Mouse (Mus musculus) hindbrain, embryonic 15.5 days (tissue): ENCODE data around the gene Plekhm2. TPM values are rescaled to one million over a fixed set of nuclear protein-coding genes. Genes with fewer than 3 reads are reported as not detected.
A peak's percentile ranks its signal among the peaks of the same experiment; 100 is the strongest.

Experiments used
- ATAC-seq: fragments of 200-750 bp; cut with Nextera tagmentation; 2 replicates; pipeline ENCODE4 v1.8.0; 2017; ENCODE audit warnings: low read depth, moderate number of reproducible peaks, moderate TSS enrichment; ENCODE audit not compliant: low FRiP score
- H3K27ac ChIP-seq: fragments of 300-500 bp; sonication (generic); replicated peaks from 2 replicates; pipeline ENCODE4 v1.5.1; 2015; ENCODE audit warnings: mild to moderate bottlenecking, inconsistent platforms
- H3K27me3 ChIP-seq: fragments of 300-500 bp; sonication (generic); 2 replicates; pipeline ENCODE4 v1.6.1; 2015; ENCODE audit warnings: control low read depth, inconsistent platforms
- H3K36me3 ChIP-seq: fragments of 300-500 bp; sonication (generic); 2 replicates; pipeline ENCODE4 v1.6.1; 2015; ENCODE audit warnings: control low read depth, inconsistent platforms
- H3K4me1 ChIP-seq: fragments of 300-500 bp; sonication (generic); replicated peaks from 2 replicates; pipeline ENCODE4 v1.6.1; 2015; ENCODE audit warnings: control low read depth, inconsistent platforms
- H3K4me2 ChIP-seq: fragments of 300-500 bp; sonication (generic); 2 replicates; pipeline ENCODE4 v1.6.1; 2015; ENCODE audit warnings: moderate library complexity, mild to moderate bottlenecking, inconsistent platforms
- H3K4me3 ChIP-seq: fragments of 300-500 bp; sonication (generic); 2 replicates; pipeline ENCODE4 v1.5.1; 2015; ENCODE audit warnings: mild to moderate bottlenecking, inconsistent platforms
- H3K9ac ChIP-seq: fragments of 300-500 bp; sonication (generic); 2 replicates; pipeline ENCODE4 v1.6.1; 2015; ENCODE audit warnings: inconsistent platforms
- H3K9me3 ChIP-seq: fragments of 300-500 bp; sonication (generic); 2 replicates; pipeline ENCODE4 v1.6.1; 2016; ENCODE audit warnings: control low read depth, inconsistent platforms
- WGBS: fragments of 180-500 bp; shearing (Covaris S2); methylation state at CpG from one replicate; pipeline ENCODE4 v1.1.7; 2015; 5-methylcytosine and 5-hydroxymethylcytosine counted together
- polyA plus RNA-seq: library from polyadenylated mRNA; unstranded; fragments of >200 nt; fragmentation: Nextera tagmentation; extraction: Ambion mirVana; gene quantifications from 2 replicates; pipeline ENCODE4 v1.2.1, GENCODE M21; 2015

The Plekhm2 gene
- polyA plus RNA-seq, 1 experiment from 2014 or later: 9.9 TPM

DNA sequence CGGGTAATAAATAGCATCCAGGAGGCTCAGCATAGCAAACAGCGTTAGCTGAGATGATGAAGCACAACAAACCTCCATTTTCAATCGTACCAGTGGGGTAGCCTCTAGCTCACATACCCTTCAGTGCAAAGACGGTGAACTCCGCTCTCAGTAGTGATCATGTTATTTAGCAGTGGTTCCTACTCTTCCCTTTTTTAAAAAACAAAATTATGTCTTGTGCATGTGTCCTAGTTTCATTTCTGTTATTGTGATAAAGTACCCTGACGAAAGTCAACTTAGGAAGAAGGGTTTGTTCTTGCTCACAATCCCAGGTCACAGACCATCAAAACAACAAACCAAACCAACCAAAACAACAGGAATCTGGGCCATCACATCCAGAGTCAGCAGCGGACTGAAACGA, 18.7 kb downstream of the Plekhm2 start:
- Histone ChIP-seq H3K27ac (no peak overlapping the region), H3K27me3 (no peaks in the 10 kb centered on the region), H3K9me3 (no peaks in the 10 kb centered on the region), H3K4me3 (no peak overlapping the region), H3K4me1 (peaks cover 28% of the 10 kb centered on the region), H3K4me2 (no peak overlapping the region), H3K36me3 (peaks cover 12% of the 10 kb centered on the region), H3K9ac (no peak overlapping the region)
- WGBS: 93% methylated on average over 8 of the region's 8 CpGs
- ATAC-seq: no peak

DNA sequence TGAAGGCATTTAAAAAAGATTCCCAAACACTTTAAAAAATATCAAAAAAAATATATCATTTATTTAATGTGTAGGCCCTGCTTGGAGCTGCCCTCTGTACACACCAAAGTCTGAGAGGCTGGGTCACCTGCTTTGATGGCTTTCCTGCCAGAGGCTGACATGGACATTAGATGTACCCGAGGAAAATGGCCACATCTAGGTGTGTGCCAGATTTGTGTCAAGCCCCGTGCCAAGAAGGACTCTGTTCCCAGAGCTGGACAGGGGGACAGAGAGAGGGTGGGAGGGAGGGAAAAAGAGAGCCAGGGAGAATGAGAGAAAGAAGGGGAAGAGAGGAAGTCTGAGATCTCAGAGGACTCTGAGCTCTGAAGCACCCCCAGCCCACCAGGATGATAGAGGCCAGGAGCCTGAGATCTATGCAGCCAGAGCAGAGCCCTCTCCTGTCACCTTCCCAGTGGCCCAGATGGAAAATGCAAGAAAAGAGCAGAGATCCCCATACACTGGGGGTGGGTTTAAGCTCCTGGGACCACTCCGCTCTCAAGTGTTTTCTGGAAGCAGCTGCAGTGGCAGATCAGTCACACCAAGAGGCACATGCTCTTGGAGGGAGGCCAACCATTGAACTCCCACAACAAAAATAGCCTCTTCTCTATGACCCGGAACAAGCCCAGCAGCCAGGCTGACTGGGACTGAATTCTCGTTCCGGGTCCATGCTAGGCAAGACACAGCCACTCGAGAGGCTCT, 21.4 kb downstream of the Plekhm2 start:
- Histone ChIP-seq H3K4me1 (peaks cover 24% of the 10 kb centered on the region), H3K9ac (no peak overlapping the region), H3K4me2 (peak overlapping the region; percentile 15; the same call in 1 of the 2 replicates), H3K27ac (peak overlapping the region; percentile 86), H3K9me3 (no peaks in the 10 kb centered on the region), H3K36me3 (peaks cover 26% of the 10 kb centered on the region), H3K27me3 (no peaks in the 10 kb centered on the region), H3K4me3 (no peak overlapping the region)
- peak; percentile 84 for ATAC-seq
- WGBS: 38% methylated on average over 7 of the region's 7 CpGs

- H3K9ac ChIP-seq: no peak overlapping the region
- H3K4me3 ChIP-seq: no peak overlapping the region
- no peak for ATAC-seq
- peaks cover 34% of the 10 kb centered on the region for H3K36me3 ChIP-seq
- WGBS: 91% methylated on average over 25 of the region's 25 CpGs
- H3K4me2 ChIP-seq: no peak overlapping the region
- H3K9me3 ChIP-seq: no peaks in the 10 kb centered on the region
- peaks cover 24% of the 10 kb centered on the region for H3K4me1 ChIP-seq
- peak overlapping the region; percentile 86 for H3K27ac ChIP-seq
- H3K27me3 ChIP-seq: no peaks in the 10 kb centered on the region
Observed at GRCm38 (mm10) chr4:141641961-141642811, 22.5 kb downstream of the Plekhm2 start.

DNA sequence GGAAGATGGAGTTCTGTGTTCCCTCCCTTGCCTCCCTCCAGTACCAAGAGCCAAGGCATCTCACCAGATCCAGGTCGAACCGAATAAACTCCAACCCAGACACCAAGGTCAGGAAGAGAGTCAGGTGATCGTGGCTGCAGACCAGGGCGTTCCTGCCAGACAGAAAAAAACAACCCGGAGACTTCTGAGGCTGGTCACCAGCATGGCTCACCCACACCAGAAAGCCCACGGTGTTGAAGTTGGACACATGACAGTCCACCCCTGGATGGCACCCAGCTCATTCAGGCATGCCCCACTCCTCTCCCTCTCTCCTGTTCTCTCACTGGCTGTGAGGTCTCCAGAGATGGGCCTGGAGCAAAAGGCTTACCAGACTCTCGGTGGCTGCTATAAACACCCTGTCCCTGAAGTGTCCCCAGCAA, 23.3 kb downstream of the Plekhm2 start:
- H3K4me2 ChIP-seq: no peak overlapping the region
- WGBS: 87% methylated on average over 7 of the region's 7 CpGs
- no peak overlapping the region for H3K27ac ChIP-seq
- H3K4me1 ChIP-seq: peaks cover 24% of the 10 kb centered on the region
- no peak for ATAC-seq
- H3K27me3 ChIP-seq: no peaks in the 10 kb centered on the region
- H3K9me3 ChIP-seq: no peaks in the 10 kb centered on the region
- H3K36me3 ChIP-seq: peaks cover 42% of the 10 kb centered on the region
- no peak overlapping the region for H3K9ac ChIP-seq
- H3K4me3 ChIP-seq: no peak overlapping the region

- no peak for ATAC-seq
- H3K27ac ChIP-seq: no peak overlapping the region
- no peaks in the 10 kb centered on the region for H3K27me3 ChIP-seq
- no peak overlapping the region for H3K4me2 ChIP-seq
- H3K36me3 ChIP-seq: peaks cover 48% of the 10 kb centered on the region
- 71% methylated on average over 11 of the region's 11 CpGs for WGBS
- no peak overlapping the region for H3K9ac ChIP-seq
- no peak overlapping the region for H3K4me3 ChIP-seq
- H3K9me3 ChIP-seq: no peaks in the 10 kb centered on the region
- H3K4me1 ChIP-seq: peaks cover 24% of the 10 kb centered on the region
Observed at GRCm38 (mm10) chr4:141639474-141639873, 25.2 kb downstream of the Plekhm2 start.

- WGBS: 94% methylated on average over 5 of the region's 5 CpGs
- H3K36me3 ChIP-seq: peaks cover 63% of the 10 kb centered on the region
- no peak overlapping the region for H3K4me2 ChIP-seq
Observed at GRCm38 (mm10) chr4:141636693-141637092, 28.0 kb downstream of the Plekhm2 start.

GRCm38 (mm10) chr4:141635991-141636390, 28.7 kb downstream of the Plekhm2 start:
- Histone ChIP-seq H3K4me2 (no peak overlapping the region), H3K4me1 (no peaks in the 10 kb centered on the region), H3K27me3 (no peaks in the 10 kb centered on the region), H3K9me3 (no peaks in the 10 kb centered on the region), H3K27ac (no peak overlapping the region), H3K9ac (no peak overlapping the region), H3K4me3 (no peak overlapping the region), H3K36me3 (peaks cover 63% of the 10 kb centered on the region)
- no peak for ATAC-seq
- 91% methylated on average over 9 of the region's 9 CpGs for WGBS

More at GRCm38 (mm10) chr4:141636693-141637092, 28.0 kb downstream of the Plekhm2 start:
- H3K4me1 ChIP-seq: no peaks in the 10 kb centered on the region
- no peak for ATAC-seq
- no peak overlapping the region for H3K4me3 ChIP-seq
- H3K9ac ChIP-seq: no peak overlapping the region
- H3K27me3 ChIP-seq: no peaks in the 10 kb centered on the region
- no peaks in the 10 kb centered on the region for H3K9me3 ChIP-seq
- no peak overlapping the region for H3K27ac ChIP-seq

- Histone ChIP-seq H3K4me3 (no peak overlapping the region), H3K27me3 (no peaks in the 10 kb centered on the region), H3K9me3 (no peaks in the 10 kb centered on the region), H3K36me3 (peaks cover 77% of the 10 kb centered on the region), H3K4me1 (no peaks in the 10 kb centered on the region), H3K27ac (no peak overlapping the region), H3K9ac (no peak overlapping the region), H3K4me2 (no peak overlapping the region)
- WGBS: 93% methylated on average over 21 of the region's 21 CpGs
- ATAC-seq: no peak
Observed at GRCm38 (mm10) chr4:141632111-141632873, 32.4 kb downstream of the Plekhm2 start.

GRCm38 (mm10) chr4:141631250-141631649, 33.4 kb downstream of the Plekhm2 start:
- H3K27ac ChIP-seq: no peak overlapping the region
- H3K4me3 ChIP-seq: no peak overlapping the region
- ATAC-seq: no peak
- 96% methylated on average over 20 of the region's 20 CpGs for WGBS
- peaks cover 77% of the 10 kb centered on the region for H3K36me3 ChIP-seq
- H3K9ac ChIP-seq: no peak overlapping the region
- no peaks in the 10 kb centered on the region for H3K9me3 ChIP-seq
- H3K4me2 ChIP-seq: no peak overlapping the region
- no peaks in the 10 kb centered on the region for H3K4me1 ChIP-seq
- no peaks in the 10 kb centered on the region for H3K27me3 ChIP-seq

DNA sequence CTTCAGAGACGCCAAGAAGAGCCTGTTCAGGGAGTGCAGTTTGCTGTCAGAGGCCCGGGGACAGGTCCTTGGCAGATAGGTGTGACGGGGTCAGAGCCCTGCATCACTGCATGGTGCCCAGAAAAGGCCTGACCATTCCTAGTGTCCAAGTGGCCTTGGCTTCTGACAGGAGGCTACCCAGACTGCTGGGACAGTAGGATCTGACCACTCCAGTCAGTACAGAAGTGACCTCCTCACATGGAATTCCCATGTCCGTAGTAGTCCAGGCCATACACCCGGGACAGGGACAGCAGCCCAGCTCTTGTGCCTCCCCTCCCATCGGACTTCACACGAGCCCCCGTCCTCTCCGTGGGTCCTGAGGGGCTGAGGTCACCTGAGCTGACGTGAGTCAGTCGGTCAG, 34.7 kb downstream of the Plekhm2 start:
- Histone ChIP-seq H3K36me3 (peaks cover 72% of the 10 kb centered on the region), H3K27ac (no peak overlapping the region), H3K4me1 (no peaks in the 10 kb centered on the region), H3K4me3 (no peak overlapping the region), H3K9me3 (no peaks in the 10 kb centered on the region), H3K27me3 (no peaks in the 10 kb centered on the region), H3K9ac (no peak overlapping the region), H3K4me2 (no peak overlapping the region)
- WGBS: 96% methylated on average over 11 of the region's 11 CpGs
- ATAC-seq: no peak

DNA sequence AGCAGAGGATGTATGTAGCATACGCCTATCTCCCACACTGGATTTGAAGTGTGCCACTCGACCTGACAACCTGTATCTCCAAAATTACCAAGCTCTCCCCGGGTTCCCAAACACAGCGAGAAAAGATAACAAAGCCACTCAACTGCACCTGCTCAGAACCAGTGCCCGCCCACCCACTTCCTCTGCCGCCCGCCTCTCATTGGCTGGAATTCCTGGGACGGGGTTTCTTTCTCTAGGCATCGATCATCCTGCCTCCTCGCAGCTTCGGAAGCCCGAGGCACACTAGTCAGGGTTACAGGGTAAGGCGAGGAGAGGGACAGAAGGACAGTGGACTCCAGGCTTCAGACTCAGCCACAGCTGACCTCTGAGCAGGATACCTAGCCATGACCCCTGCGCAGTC, 36.0 kb downstream of the Plekhm2 start:
- no peaks in the 10 kb centered on the region for H3K4me1 ChIP-seq
- no peak for ATAC-seq
- WGBS: 81% methylated on average over 14 of the region's 14 CpGs

DNA sequence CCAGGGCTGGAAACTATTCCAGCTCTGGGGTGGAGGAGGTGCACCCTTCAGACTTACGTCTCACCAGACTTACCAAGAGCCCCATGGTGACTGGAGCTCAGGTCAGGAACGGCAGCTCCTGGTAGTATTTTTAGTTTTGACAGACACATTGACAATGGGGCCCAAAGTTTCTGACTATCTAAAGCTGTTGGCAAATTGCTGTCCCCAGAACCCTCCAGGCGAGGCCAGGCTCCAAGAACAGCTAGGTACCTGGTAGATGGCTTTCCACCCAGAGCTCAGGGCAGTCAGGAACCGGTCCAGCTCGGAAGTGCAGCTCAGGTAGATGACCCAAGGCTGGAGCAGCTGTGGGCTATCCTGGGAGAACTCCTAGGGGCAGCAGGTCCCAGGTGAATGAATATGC, 37.2 kb downstream of the Plekhm2 start:
- Histone ChIP-seq H3K4me3 (no peak overlapping the region), H3K4me1 (no peaks in the 10 kb centered on the region), H3K27ac (no peak overlapping the region), H3K27me3 (no peaks in the 10 kb centered on the region), H3K9ac (no peak overlapping the region), H3K9me3 (no peaks in the 10 kb centered on the region), H3K36me3 (peaks cover 61% of the 10 kb centered on the region), H3K4me2 (no peak overlapping the region)
- ATAC-seq: no peak
- 87% methylated on average over 5 of the region's 5 CpGs for WGBS

More for the DNA sequence above, 36.0 kb downstream of the Plekhm2 start:
- Histone ChIP-seq H3K27me3 (no peaks in the 10 kb centered on the region), H3K9ac (no peak overlapping the region), H3K4me2 (no peak overlapping the region), H3K9me3 (no peaks in the 10 kb centered on the region), H3K27ac (no peak overlapping the region), H3K36me3 (peaks cover 66% of the 10 kb centered on the region), H3K4me3 (no peak overlapping the region)
